Mouse (Mus musculus) layer of hippocampus, adult 18-20 months (tissue): ENCODE measurements at regions not wholly inside any gene's neighbourhood (a gene's known extent, or its start where the extent isn't known, plus 50 kb on each side); places are given as distances from the start of the nearest gene placed in this dataset.
A peak's percentile ranks its signal among the peaks of the same experiment; 100 is the strongest.

Source experiments
- DNase-seq, 2 experiments: peaks; one replicate each; pipeline ENCODE4 v3.0.0; 2022; ENCODE audit warnings: low spot score in 2 of 2

DNA sequence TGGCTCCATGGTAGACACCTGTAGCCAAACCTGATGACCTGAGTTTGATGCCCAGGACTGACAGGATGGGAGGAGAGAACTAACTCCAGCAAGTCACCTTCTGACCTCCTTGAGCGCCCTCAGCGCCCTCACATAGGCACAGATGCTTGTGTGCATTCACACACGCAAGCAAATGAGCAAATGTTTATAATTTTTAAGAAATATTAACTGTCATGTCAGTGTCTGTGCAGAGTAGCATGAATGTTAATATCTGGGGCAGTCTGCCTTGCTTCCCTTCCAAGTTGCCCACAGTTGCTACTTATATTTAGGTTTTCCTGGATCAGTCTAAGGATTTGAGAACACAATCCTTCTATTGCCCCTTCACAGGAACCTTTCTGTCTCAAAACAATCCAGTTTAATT is 257.6 kb downstream of the Efnb2 start:
- no peak for DNase-seq

DNA sequence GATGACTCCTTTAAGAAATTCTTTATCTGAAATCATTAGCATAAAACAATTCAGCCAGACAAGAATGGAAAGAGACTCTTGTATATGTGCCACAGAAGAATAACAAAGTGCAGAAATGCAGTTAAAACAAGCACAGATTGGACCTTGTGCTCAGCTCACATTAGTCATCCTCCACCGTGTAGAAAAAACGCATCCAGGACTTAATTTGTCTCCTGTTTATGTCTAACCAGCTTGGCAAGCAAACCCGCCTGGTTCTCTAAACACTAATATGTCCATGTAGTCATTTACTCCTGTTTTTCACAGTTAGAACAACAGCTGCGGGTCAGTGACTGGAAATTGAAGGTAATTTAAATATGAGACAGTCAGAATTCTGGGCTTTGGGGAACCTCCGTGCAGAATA is 268.7 kb downstream of the Efnb2 start:
- peak; percentile 14 to 49 for DNase-seq

DNA sequence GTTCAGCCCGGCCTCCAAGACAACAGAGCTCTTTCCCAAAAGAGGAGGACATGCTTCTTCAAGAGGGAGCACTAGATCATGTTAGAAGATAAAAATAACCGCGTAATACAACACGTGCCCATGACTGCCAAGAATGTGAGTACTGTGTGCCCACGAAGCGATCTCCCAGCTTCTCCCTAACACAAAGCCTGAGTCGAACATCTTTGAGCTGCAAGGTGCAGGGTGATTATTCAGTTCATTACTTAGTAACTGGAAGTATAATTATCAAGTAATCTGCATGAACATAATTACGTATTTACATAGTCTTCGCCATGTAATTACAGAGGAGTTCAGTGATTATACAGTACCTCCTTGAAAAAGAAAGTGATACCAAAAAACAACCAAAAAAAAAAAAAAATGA is 269.7 kb downstream of the Efnb2 start:
- DNase-seq = peak in 1 of 2 experiments; percentile 10

DNA sequence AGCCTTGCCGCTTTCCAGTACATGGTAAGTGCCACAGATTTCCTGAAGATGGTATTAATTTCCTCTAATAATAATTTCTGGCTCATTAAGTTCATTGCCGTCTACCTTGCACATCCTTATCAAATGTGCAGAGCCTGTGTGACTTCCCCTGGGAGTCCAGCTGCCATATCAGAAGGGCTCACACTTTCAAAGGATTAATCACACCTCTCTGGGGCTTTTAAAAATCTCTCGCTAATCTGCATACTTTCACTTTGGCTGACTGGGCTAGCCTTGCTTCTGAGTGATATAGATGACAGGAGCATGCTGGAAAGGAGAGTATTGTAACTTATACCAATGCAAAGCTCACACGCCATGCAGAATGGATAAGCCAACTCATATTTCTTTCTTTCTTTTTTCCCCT is 282.8 kb downstream of the Efnb2 start:
- no peak for DNase-seq

DNA sequence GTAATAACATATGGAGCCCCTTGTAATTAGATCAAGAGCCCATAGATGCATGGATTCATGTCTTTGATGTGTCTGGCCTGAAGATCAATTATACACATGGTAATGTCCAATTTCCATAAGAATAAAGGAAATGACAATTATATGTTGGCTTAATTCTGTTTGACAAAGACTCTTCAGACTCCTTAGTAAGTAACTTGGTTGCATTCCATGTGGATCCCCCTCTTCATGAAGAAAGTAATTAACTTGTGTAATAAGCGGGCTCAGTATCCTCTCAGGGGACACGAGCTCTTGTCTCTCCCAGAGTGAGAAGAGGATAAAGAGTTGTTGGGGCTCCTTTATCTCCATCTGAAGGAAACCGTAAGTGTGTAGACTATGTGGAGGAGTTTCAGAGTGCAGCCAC is 284.3 kb downstream of the Efnb2 start:
- DNase-seq = no peak

DNA sequence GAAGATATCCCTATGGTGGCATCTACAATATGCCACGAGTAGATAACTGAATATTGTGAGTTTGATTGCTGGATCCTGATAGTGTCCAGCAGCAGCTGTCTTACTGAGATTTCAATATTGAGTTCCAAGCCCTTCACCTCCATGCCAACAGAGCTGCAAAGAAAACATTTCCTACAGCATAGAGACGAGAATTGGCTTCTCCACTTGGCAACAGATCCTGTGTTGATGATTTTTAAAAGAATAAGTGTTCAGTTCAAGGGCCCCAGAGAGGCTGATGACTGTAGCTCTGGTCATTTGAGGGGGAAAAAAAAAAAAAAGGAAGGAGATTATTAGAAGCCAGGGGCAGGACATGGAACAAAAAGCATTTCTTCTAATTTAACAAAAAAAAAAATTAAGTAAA is 284.7 kb downstream of the Efnb2 start:
- DNase-seq = no peak

DNA sequence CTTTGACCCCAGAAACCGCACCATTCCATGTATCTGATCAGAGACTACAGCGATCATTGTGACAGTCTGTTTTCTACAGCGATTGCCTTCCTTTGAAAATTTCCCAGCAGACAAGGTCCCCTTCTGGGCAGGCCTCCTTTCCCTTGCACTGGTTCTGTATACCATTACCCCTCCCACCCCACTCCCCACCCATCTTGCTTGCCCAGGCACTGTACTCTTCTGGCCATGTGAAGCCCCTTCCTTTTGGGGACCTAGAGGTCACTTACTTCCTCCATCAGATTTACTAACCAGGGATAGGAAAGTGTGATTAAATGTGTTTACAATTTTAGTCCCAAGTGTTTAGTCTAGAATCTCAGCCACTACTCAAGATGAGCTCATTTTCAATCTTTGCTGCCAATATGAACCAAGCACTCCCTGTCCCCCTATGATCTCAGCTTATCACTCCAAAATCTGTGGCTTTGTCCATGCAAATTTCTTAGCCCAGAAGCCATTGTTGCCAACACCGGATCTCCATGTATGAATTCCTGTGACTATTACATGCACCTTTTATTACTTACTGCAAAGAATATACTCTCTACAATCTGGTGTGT is 293.7 kb downstream of the Efnb2 start:
- DNase-seq = no peak

DNA sequence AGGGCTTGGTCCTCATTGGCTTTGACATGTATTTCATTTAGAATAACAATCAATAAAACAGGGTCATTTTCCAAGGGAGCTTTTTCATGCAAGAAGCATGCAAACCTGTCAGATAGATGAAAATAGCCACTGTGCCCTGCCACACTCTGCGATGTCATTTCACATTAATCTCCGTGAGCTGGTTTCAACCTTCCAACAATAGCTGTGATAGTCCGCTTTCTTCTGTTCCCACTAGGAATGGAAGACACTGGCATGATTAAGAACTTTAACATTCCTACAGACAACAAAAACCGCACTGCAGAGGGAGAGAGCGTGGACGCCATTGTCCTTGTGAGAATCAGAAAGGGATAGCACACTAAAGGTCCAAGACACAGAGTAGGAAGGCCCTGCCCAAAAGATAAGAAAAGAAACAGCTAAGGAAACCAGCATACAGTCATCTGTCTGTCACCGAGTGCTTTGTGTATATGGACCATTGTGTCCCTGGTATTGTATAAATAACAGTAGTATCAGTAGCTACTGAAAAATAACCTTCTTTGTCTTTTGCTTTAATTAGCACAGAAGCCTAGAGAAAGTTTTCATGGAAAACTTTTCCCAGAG is 299.0 kb downstream of the Efnb2 start:
- no peak for DNase-seq

DNA sequence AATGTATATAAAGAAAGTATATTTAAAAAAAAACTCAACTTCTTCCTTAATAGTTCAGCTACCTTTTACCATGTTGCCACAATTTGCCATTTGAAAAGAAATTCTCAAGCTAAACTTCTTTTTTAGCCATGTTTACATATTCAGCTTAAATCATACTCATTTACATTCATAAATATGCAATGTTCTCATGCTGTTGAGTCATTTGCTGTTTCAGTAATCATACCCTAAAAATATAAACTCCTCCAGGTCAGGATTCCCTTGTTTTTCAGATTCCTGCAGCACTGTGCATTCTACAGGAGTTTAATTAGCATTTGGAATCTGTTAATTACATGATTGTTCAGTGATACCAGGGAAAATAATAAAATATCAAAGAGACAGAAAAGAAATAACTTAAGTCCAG is 300.5 kb downstream of the Efnb2 start:
- DNase-seq = no peak

DNA sequence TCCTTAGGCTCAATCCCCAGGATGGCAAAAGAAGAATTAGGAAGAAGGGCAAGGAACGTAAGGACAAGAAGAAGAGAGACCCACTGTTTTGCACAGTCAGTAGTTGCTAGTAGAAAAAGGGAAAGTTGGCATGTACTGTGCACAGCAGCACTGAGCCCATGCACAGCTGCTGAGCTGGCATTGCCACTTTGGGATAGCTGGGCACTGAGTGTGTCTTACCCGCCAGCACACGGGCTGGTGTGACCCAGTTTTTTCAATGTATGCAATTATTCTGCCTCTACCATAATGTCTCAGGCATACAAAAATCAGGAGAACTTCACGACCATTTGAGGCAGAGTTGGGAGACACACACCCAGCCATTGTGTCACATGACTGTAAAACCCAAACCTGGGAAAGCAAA is 306.1 kb downstream of the Efnb2 start:
- DNase-seq = no peak

DNA sequence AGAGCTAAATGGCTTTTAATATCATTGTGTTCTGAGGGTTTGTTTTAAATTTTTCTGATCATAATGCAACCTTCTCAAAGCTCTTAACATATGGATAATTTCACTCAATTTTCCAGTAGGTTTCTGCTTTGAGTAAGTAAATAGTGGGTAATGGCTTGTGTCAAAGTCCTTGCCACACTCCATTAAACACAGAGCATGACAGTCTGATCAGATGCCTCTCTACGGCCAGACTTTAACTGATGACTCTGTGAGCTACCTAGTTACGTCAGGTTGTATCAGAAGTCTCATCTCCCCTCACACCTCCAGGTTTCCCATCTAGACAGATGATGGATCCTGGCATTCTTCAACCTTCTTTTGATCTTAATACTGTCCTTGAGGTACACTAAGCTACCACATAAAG is 316.4 kb downstream of the Efnb2 start:
- no peak for DNase-seq

DNA sequence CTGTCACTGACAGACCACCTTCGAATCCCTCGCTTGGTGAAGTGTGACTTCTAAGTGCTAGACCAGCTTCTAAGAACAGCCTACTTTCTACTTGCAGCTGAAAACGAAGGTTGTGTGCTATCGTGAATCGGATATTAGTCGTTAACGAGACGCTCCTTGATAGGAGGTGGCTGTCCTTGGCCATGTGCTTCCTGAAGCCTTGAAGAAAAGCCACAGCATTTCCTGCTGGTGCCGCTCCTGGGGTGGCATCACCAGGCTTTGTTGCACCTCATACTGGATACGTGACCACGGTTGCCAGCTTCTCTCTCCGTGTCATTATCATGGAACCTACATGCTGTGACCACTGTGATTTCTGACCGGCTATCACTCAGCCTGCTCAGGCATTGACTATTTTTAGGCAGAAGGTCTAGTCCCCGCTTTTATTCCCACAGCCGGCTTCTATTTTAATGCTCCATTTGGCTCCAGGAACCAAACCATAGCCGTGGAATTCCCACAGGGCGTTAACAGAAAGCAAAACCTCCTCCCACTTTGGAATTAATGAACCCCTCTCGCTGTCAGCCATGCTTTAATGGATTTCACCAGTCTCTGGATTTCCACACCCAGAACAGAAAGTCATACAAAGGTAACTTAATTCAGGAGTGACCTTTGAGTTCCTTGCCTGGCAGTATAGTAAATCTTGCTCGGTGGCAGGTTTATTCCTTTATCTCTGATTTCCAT is 325.6 kb downstream of the Efnb2 start:
- DNase-seq = no peak

DNA sequence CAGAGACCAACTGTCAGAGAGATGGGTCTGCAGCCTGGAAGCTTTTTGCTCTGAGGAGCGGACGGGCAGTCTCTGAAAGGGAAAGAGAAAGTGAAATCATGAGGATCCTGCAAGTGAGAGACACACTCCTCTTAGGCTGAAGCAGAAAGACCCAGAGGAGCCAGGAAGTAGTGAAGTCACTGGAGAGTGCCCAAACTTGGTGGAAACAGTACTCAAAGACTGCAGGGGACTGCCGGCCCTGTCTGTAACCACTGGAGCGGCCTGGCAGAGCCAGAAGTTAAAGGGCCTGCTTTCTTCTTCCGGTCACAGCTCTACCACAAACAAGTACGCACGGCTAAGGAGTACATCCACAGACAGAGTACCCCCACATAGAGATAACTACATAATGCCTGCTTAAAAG is 326.5 kb downstream of the Efnb2 start:
- DNase-seq = no peak

DNA sequence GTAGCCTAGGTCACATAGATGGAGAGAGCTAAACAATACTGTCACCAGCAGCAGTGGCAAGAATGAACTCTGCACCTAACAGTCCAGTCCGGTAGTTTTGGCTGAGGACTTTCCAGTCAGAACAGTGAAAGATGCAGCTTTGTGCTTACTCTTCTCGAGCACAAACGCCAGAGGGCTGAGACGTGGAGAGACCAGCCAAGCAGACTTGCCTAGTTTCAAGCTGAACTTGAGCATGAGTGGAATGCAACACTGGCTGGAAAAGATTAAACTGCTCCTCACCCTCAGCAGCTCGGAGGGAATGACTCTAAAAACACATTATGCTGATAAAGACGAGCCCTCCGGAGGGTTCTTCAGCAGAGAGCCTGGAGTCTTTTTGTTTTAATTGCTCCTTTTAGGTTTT is 329.8 kb downstream of the Efnb2 start:
- DNase-seq = no peak

DNA sequence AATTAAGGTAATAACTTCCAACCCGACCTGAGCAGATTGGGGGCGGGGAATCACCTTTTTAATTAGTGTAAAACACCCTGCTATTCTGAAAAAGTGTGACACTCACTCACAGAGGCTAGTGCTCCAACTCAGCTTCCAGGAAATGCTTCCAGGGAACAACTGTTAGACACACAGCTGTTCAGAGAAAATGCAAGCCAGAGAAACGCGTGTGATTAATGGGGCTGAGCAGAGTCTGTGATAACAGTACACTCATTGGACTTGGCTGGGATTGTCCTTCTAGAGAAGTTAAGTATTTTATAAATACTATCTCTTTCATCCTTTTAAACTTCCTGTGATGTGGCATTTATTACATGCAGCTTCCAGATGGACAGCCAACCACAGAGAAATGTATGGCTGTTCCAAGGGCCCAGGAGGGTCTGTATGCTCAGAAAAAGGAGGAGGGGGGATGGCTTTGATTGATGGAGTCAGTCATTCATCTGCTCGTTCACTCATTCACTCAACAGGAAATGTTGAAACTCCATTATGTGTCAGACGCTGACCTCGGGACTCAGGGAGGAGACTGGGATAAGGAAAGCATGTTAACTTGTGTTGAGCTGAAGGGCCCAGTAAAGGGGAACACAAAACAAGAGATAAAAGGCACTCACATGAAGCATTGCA is 332.9 kb downstream of the Efnb2 start:
- no peak for DNase-seq

DNA sequence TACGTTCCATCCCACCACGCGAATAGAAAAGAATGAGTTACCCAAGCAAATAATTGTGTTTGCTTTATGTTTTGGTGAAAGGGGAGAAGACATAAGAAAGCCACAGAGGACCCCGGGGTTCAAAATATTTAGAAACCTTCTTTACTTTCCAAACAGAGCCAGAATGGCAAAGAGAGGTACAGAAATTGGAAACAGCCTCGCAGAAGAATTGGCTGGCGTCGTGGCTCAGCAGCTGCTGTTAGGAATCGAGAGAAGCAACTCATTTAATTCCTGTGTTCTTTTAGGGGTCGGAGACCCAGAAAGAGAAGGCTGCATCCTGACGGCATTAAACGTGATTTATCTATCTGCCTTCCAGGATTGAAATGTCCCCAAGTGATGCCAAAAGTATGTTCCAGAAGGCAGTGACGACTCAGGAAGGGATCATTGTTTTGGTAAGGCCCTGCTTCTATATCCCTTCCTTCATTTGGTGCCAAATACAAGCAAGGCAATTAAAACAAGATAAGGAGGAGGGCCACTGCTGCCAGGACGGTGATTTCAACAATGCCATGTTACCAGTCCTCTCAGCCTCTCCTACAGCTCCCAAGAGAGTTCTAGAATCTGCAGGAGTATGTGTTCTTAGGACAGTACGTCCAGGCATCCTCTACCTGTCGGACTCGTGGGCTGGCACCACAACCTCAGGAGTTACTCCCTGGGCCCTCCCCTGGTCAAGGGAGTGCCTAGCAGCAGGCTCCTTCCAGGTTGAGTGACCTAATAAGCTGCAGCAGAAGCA is 334.8 kb downstream of the Efnb2 start:
- peak in 1 of 2 experiments; percentile 17 for DNase-seq

DNA sequence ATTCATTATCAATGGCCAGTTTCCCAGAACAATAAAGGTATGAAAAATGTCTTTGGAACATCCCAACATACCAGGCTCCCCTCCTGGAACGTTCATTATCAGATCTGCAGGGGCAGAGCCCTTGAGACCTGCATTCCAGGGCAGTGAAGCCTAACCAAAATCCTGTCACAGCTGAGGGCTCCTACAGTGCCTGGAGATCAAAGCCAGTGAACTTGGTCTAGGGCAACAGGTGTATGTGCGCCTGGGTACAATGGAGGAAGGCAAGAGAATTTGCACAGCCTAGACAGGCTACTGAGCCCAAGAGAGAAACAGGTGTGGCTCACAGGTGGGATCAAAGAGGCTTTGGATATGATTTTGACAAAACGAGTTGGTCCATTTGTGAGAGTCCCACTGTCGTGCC is 335.6 kb downstream of the Efnb2 start:
- no peak for DNase-seq

DNA sequence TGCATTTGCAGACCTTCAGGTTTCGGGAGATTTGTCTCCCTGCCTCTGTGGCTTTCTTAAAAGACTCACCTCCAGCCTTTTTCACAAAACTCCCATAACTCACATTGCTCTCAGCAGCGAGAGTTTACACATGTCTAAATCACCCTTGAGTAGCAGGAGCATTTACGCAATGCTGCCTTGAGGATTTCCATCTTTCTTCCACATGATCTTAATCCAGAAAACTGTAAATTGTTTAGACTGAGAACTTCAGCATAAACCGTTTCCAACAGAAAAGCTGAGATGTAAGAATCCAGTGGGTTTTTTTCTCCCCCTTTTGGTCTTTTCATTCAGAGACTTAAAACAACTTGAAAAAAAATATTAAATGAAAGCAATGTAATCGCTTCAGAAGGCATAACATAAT is 336.5 kb downstream of the Efnb2 start:
- no peak for DNase-seq

DNA sequence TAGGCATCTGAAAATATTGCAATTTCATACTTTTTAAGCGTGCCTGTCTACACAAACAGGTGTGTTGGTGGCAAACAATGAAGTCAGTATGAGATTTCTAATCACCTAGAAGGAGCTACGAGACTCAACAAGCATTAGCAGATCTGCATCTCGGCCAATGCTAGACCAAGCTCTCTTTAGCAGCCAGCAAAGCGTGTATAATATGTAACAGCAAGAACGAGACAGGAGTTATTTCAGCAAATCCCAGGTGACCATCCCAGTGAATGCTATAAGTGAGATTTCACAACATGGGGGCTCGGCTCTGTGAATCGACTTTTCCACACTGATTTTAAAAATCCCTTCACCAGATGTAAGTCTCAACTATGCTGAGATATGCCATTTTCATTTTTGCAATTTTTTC is 352.8 kb downstream of the Efnb2 start:
- no peak for DNase-seq

DNA sequence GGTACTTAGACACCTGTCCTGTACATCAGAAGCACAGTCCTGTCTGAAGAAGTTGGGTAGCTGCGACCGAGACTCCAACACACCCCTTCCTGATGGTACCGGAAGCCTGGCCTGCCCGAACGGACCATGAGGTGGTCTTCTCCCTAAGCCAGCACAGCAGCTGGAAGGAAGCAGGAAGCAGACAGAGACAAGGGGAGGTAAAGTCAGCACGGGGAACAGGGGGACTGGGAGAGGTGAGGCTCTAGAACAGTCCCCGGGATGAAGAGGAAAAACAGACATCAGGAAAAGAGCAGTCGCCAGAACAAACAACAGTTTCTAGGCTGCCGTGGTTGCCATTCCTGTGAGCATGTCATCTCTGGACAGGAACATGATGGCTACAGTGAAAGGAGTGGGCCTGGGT is 353.6 kb downstream of the Efnb2 start:
- no peak for DNase-seq

DNA sequence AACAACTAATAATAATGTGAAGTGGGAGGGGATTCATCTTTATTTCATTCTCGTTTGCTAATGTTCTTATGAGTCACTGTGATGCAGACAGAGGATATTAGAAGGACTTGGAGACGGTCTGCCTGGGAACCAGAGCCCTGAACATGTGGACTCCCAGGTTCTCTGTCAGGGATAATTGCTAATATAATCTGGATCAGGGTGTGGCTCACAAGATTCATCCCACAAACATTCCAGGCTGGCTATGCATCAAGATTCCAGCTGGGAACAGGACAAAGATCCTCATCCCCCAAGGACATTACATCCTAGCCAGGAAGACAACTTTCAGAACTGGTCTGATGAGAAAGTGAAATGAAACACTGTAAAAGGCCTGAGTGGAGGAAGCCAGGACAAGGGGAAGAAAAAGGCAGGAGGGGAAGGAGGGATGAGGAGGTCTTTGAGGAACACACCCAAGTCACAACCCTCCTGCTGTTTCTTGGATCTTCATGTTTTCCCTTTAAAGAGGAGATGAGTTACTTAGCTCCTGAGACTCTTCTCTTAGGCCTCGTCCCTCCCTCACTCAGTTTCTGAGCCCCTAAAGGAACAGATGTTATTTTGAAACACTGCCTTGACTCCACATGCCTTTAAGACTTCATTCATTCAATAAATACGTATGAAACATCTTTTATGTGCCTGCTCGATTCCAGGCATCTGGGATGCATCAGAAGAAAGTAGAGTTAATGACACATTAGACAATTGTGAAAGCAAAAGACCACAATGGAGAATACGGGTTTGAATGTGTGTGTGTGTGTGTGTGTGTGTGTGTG is 360.9 kb downstream of the Efnb2 start:
- DNase-seq = no peak
